Mouse (Mus musculus) forebrain, embryonic 16.5 days (tissue): ENCODE results near the gene Ypel3. TPM values are rescaled to one million over a fixed set of nuclear protein-coding genes. Genes with fewer than 3 reads are reported as not detected.

Experiments used
- ATAC-seq: fragments of 200-750 bp; cut with Nextera tagmentation; 2 replicates; pipeline ENCODE4 v1.8.0; 2017; ENCODE audit warnings: mild to moderate bottlenecking, moderate library complexity
- H3K27ac ChIP-seq: fragments of 300-500 bp; sonication (generic); 2 replicates; pipeline ENCODE4 v1.5.1; 2014; ENCODE audit warnings: low read length, control low read depth
- H3K27me3 ChIP-seq: fragments of 300-500 bp; sonication (generic); replicated peaks from 2 replicates; pipeline ENCODE4 v1.6.1; 2014; ENCODE audit warnings: low read length; ENCODE audit not compliant: control insufficient read depth, insufficient read depth
- H3K36me3 ChIP-seq: fragments of 300-500 bp; sonication (generic); 2 replicates; pipeline ENCODE4 v1.6.1; 2014; ENCODE audit not compliant: control insufficient read depth, insufficient read depth
- H3K4me1 ChIP-seq: fragments of 300-500 bp; sonication (generic); replicated peaks from 2 replicates; pipeline ENCODE4 v1.6.1; 2014; ENCODE audit warnings: low read length; ENCODE audit not compliant: control insufficient read depth, insufficient read depth
- H3K4me2 ChIP-seq: fragments of 300-500 bp; sonication (generic); 2 replicates; pipeline ENCODE4 v1.6.1; 2014; ENCODE audit warnings: mild to moderate bottlenecking, low read length, control low read depth
- H3K4me3 ChIP-seq: fragments of 300-500 bp; sonication (generic); replicated peaks from 2 replicates; pipeline ENCODE4 v1.5.1; 2014; ENCODE audit warnings: mild to moderate bottlenecking, low read length, control low read depth
- H3K9ac ChIP-seq: fragments of 300-500 bp; sonication (generic); replicated peaks from 2 replicates; pipeline ENCODE4 v1.6.1; 2014; ENCODE audit warnings: low read depth, low read length, control low read depth
- H3K9me3 ChIP-seq: fragments of 300-500 bp; sonication (generic); 2 replicates; pipeline ENCODE4 v1.6.1; 2016; ENCODE audit warnings: low read length; ENCODE audit not compliant: control insufficient read depth
- WGBS: fragments of 180-500 bp; shearing (Covaris S2); extraction: QIAGEN DNeasy Blood & Tissue Kit; methylation state at CpG from one replicate; pipeline ENCODE4 v1.1.7; 2014; 5-methylcytosine and 5-hydroxymethylcytosine counted together
- polyA plus RNA-seq: library from polyadenylated mRNA; unstranded; fragments of >200 nt; fragmentation: Nextera tagmentation; extraction: Ambion mirVana; gene quantifications from 2 replicates; pipeline ENCODE4 v1.2.1, GENCODE M21; 2015

The Ypel3 gene
- polyA plus RNA-seq, 1 experiment from 2014 or later: 199 TPM

DNA sequence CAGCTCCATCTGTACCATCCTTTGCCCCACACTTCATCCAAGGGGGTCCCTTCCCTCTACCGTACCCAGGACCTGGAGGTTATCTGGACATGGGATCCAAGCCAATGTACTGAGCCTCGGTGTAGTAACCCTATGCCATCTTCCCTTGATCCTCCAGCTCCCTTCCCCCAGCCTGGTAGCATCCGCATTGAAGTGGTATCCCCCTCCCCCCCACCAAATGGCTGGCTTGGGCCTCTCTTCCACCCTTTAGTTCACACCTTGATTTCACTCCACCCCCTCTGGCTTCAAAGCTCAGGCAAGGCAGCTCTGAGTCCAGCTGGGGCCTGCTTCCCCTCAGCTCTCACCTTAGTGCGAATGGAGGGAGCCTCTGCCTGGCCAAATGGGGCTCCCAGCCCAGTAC, 8.3 kb downstream of the Ypel3 start:
- WGBS: 89% methylated on average over 4 of the region's 4 CpGs
- ATAC-seq: no peak
- H3K4me1 ChIP-seq: peaks cover 13% of the 10 kb centered on the region
- no peak overlapping the region for H3K9ac ChIP-seq
- no peak overlapping the region for H3K27ac ChIP-seq
- no peaks in the 10 kb centered on the region for H3K9me3 ChIP-seq
- peaks cover 43% of the 10 kb centered on the region for H3K36me3 ChIP-seq
- H3K27me3 ChIP-seq: no peaks in the 10 kb centered on the region
- H3K4me3 ChIP-seq: no peak overlapping the region
- no peak overlapping the region for H3K4me2 ChIP-seq

DNA sequence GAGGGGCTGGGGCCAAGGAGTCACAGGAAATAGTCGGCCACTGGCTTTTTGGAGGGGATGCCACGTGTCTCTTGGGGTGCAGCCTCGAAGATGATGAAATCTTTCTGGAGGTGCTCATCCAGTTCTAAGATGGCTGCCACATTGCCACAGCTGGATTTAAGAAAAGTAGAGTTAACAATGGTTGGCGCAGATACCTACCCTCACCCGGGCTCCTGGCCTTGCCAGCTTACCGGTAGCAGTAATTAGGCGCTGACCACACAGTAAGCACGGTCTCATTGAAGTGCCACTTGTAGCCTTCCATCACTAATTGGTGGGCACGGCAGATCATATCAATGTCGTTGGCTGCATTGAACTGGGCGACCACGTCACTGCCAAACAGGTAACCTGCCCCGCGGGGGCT, 9.4 kb downstream of the Ypel3 start:
- peaks cover 43% of the 10 kb centered on the region for H3K36me3 ChIP-seq
- ATAC-seq: no peak
- 87% methylated on average over 14 of the region's 14 CpGs for WGBS

DNA sequence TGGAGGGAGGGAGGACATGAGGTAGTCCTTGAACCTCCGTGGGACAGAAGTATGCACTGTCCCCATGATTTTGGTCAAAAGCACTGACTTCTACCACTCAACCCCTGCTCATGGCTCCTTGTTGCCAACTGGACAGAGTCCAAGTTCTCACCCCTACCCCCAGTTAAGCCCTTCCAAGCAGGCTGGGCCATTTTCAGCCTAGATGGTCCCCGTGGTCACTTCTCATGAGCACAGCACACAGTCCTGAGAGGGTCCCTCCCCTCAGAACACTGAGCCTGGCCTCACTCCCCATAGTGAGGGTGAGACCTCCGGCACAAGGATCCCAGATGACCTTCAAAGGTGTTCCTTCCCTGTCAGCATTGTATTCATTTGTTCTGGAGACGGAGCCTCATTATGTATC, 12.4 kb downstream of the Ypel3 start:
- 91% methylated on average over 4 of the region's 4 CpGs for WGBS
- Histone ChIP-seq H3K9ac (no peak overlapping the region), H3K36me3 (peaks cover 40% of the 10 kb centered on the region), H3K4me2 (no peak overlapping the region), H3K4me1 (peaks cover 19% of the 10 kb centered on the region), H3K9me3 (no peaks in the 10 kb centered on the region), H3K27ac (no peak overlapping the region), H3K27me3 (no peaks in the 10 kb centered on the region), H3K4me3 (no peak overlapping the region)
- no peak for ATAC-seq

More for the DNA sequence above, 9.4 kb downstream of the Ypel3 start:
- H3K9me3 ChIP-seq: no peaks in the 10 kb centered on the region
- H3K4me2 ChIP-seq: no peak overlapping the region
- H3K4me3 ChIP-seq: no peak overlapping the region
- H3K27ac ChIP-seq: no peak overlapping the region
- no peaks in the 10 kb centered on the region for H3K27me3 ChIP-seq
- no peak overlapping the region for H3K9ac ChIP-seq
- H3K4me1 ChIP-seq: peaks cover 12% of the 10 kb centered on the region

DNA sequence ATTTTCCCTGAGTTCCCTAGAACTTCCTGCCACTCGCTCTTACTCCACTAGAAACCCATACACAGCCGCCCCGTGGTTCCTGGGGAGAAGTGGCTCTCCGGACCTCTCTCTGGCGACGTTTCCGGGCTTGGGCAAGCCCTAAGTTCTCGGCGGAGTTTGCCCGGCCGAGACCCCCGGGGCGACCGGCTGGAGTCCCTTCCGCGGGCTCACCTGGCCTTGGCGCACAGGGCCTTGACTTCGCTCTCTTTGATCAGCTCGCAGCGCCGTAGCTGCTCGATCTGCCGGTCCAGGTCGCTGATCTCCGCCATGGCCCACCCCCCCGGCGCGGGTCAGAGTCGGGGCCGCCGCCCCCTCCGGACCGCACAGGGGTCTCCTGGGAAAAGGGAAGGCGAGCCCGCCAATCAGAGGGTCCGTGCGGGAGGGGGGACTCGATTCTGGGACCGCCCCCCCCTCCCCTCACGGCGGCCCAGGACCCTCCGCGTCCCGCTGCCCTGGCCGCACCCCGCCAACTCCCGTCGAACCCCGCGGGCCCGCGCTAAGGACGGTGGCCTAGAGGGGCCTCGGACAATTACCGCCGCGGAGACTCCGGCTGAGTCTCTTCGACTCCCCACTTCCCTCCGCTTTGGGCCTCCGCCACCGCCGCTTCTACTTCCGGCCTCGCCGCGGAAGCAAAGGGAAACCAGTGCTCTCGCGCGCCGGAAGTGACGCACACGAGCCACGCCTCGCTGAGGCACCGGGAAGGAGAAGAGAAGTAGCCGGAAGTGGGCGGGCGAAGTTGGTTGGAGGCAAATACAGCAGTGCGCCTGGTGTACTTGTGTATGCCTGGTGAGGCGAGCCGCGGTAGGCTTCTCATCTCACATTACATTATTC, 15.3 kb downstream of the Ypel3 start, which contains the start of gene Ppp4c:
Ppp4c (minus strand) TSS at position 646 of the 870 bp plus-strand sequence.
- Histone ChIP-seq H3K4me1 (peaks cover 23% of the 10 kb centered on the region), H3K27ac (peak within 1 kb of the TSS; percentile 87), H3K36me3 (peaks cover 27% of the 10 kb centered on the region), H3K9me3 (no peaks in the 10 kb centered on the region), H3K4me2 (peak within 1 kb of the TSS; percentile 94), H3K27me3 (no peaks in the 10 kb centered on the region), H3K9ac (peak within 1 kb of the TSS; percentile 78), H3K4me3 (peak within 1 kb of the TSS; percentile 88)
- peak; percentile 96 for ATAC-seq
- under 1% methylated on average over 73 of the region's 83 CpGs for WGBS

DNA sequence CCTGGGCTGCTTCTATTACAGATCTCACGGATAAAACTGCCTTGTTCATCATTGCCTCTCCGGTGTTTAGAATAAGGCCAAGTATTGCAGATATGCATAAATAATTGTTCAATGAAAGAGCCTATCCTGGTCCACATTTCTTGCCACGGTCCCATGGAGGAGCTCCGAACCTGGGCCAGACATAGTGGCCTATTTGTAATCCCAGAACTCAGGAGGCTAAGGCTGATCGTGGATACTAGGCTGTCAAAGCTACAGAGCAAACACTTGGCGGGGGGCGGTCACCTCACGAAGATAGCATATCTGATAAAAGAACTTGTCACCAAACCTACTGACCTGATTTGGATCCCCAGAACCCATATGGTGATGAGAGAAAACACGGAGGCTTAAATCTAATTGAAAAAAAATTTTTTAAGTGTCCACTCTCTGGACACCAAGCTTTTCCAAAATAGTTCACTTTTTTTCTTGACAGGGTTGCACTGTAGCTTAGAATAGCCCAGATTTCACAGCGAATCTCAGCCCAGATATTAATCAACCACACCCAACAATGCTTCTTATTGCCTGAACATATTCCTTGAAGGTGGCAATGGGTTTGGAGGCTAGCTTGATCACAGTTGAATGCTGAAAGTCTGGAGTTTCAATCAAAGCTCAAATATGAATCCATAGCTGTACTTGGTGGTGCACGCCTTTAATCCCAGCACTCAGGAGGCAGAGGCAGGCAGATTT, 16.1 kb downstream of the Ypel3 start:
- Histone ChIP-seq H3K4me2 (peak overlapping the region; percentile 51), H3K27ac (peak overlapping the region; percentile 87), H3K4me3 (peak overlapping the region; percentile 88), H3K36me3 (peaks cover 23% of the 10 kb centered on the region), H3K4me1 (peaks cover 31% of the 10 kb centered on the region), H3K9me3 (no peaks in the 10 kb centered on the region), H3K27me3 (no peaks in the 10 kb centered on the region), H3K9ac (peak overlapping the region; percentile 37)
- ATAC-seq: peak; percentile 26; the same call in 1 of the 2 replicates
- WGBS: 30% methylated on average over 11 of the region's 11 CpGs

DNA sequence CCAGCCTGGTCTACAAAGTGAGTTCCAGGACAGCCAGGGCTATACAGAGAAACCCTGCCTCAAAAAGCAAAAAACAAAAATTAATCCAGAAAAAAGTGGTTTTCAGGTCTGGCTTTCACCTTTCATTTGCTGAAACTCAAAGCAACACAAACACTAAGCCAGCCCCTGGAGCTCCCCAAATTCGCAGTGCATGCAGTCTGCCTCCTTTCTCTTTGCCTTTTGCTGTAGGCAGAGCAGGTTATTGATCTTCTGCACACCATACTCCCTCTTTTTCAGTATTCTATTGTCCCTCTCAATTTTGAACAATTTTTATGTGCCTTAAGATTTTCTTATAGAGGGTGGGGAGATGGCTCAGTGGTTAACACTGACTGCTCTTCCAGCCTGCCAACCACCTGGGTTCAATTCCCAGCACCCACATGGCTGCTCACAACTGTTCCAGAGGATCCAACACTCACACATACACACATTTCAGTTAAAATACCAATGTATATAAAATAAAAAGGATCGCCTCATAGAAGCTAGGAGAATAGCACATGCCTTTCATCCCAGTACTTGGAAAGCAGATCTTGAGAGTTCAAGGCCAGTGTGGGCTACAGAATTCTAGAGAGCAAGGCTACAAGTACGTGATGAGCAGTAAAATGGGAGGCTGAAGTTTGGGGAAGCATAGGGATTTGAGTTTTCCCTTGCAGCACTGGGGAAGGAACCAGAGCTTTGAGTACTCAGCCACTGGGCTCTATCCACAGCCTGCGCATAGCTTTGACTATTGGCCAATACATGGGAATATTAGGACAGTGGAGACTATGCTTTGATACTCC, 16.9 kb downstream of the Ypel3 start:
- Histone ChIP-seq H3K4me3 (no peak overlapping the region), H3K4me1 (peaks cover 36% of the 10 kb centered on the region), H3K36me3 (peaks cover 20% of the 10 kb centered on the region), H3K4me2 (no peak overlapping the region), H3K9ac (no peak overlapping the region), H3K27ac (no peak overlapping the region), H3K27me3 (no peaks in the 10 kb centered on the region), H3K9me3 (no peaks in the 10 kb centered on the region)
- WGBS: 75% methylated on average over 4 of the region's 4 CpGs
- ATAC-seq: no peak

DNA sequence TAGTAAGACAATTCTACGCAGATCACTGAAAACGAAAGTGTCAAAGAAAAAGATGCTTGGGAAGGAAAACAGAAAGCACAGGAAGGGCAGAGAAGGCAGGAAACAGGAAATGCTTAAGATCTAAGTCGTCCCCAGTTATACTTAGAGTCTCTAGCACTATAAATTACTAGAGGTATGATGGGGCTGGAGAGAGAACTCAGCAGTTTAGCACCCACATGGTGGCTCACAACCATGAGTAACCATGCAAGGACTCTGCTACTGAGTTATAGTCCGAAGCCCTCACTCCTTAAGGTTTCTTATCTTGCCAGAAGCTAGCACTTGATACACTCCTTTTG, 17.5 kb downstream of the Ypel3 start:
- peaks cover 18% of the 10 kb centered on the region for H3K36me3 ChIP-seq
- H3K27ac ChIP-seq: no peak overlapping the region
- H3K4me3 ChIP-seq: no peak overlapping the region
- H3K4me2 ChIP-seq: no peak overlapping the region
- no peak for ATAC-seq
- H3K9me3 ChIP-seq: no peaks in the 10 kb centered on the region
- H3K27me3 ChIP-seq: no peaks in the 10 kb centered on the region
- WGBS: 75% methylated on average over 4 of the region's 4 CpGs
- H3K4me1 ChIP-seq: peaks cover 36% of the 10 kb centered on the region
- H3K9ac ChIP-seq: no peak overlapping the region

DNA sequence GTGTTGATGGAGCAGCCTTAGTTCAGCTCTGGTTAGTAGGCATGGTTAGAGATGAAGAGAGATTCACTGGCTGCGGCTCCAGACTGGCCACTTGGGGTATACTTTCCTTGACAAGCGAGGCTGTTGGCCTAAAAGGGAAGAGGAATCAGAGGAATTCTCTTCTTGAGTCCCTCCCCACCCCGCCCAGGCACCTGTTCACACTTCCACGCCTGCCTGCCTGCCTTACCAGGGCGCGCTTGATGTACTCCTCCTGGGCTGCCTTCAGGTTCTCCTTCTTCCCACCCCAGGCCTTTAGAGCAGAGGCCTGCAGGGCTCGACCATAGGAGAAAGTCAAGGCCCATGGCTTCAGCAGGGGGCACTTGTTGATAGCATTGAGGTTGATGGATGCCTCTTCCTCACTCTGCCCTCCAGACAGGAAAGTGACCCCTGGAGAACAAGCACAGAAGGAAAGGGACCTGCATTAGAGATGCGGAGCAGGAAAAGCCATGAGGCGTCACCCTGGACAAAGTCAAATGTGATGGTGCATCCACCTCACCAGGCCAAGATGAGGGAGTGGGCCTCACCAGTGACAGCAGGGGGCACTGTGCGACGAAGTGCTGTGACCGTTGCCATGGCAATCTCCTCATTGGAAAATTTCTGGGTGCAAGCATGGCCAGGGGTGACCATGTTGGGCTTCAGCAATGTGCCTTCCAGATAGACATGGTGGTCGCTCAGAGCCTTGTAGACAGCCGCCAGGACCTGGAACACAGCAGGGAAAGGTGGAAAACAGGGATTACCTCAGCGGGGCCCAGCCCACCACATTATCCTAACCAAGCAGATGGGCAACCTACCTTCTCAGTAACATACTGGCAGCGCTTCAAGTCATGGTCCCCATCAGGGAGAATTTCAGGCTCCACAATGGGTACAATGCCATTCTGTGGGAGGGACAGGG, 18.9 kb downstream of the Ypel3 start:
- no peak for ATAC-seq
- H3K36me3 ChIP-seq: peaks cover 10% of the 10 kb centered on the region
- H3K4me3 ChIP-seq: no peak overlapping the region
- no peaks in the 10 kb centered on the region for H3K27me3 ChIP-seq
- no peak overlapping the region for H3K4me2 ChIP-seq
- H3K4me1 ChIP-seq: peaks cover 39% of the 10 kb centered on the region
- H3K9me3 ChIP-seq: no peaks in the 10 kb centered on the region
- 79% methylated on average over 16 of the region's 16 CpGs for WGBS
- H3K27ac ChIP-seq: no peak overlapping the region
- no peak overlapping the region for H3K9ac ChIP-seq
